Mouse (Mus musculus): ENCODE results near the gene Ankib1. TPM values are rescaled to one million over a fixed set of nuclear protein-coding genes. Genes with fewer than 3 reads are reported as not detected.

Gene Ankib1
- polyA plus RNA-seq, 1 experiment from 2014 or later, result 21.6 TPM

GRCm38 (mm10) chr5:3715800-3716199 is 86.9 kb downstream of the Ankib1 start:
- Histone ChIP-seq H3K27me3 (no peaks in the 10 kb centered on the region), H3K4me3 (replicated peaks) (no peak overlapping the region), H3K9me3 (no peaks in the 10 kb centered on the region), H3K4me1 (no peaks in the 10 kb centered on the region), H3K36me3 (replicated peaks) (peaks cover 30% of the 10 kb centered on the region), H3K9ac (no peak overlapping the region), H3K27ac (no peak overlapping the region), H3K4me2 (no peak overlapping the region)
- WGBS, result 93% methylated on average over 5 of the region's 5 CpGs
- ATAC-seq (ENCODE audit: low FRiP score), result no peak

- no peak for ATAC-seq (ENCODE audit: low FRiP score)
- Histone ChIP-seq H3K4me3 (replicated peaks) (no peak overlapping the region), H3K4me2 (no peak overlapping the region), H3K36me3 (replicated peaks) (peaks cover 36% of the 10 kb centered on the region), H3K4me1 (no peaks in the 10 kb centered on the region), H3K9ac (no peak overlapping the region), H3K9me3 (no peaks in the 10 kb centered on the region), H3K27me3 (no peaks in the 10 kb centered on the region), H3K27ac (no peak overlapping the region)
- 89% methylated on average over 4 of the region's 4 CpGs for WGBS
These were observed 100.5 kb downstream of the Ankib1 start for GRCm38 (mm10) chr5:3702180-3702579.

GRCm38 (mm10) chr5:3700025-3700424 is 102.7 kb downstream of the Ankib1 start:
- H3K4me3 ChIP-seq (replicated peaks), result no peak overlapping the region
- H3K4me2 ChIP-seq, result no peak overlapping the region
- H3K4me1 ChIP-seq, result no peaks in the 10 kb centered on the region
- H3K27me3 ChIP-seq, result no peaks in the 10 kb centered on the region
- H3K9me3 ChIP-seq, result no peaks in the 10 kb centered on the region
- H3K27ac ChIP-seq, result no peak overlapping the region
- H3K36me3 ChIP-seq (replicated peaks), result peaks cover 40% of the 10 kb centered on the region
- no peak overlapping the region for H3K9ac ChIP-seq
- 96% methylated on average over 5 of the region's 5 CpGs for WGBS
- ATAC-seq (ENCODE audit: low FRiP score), result no peak

- no peak overlapping the region for H3K9ac ChIP-seq
- no peak overlapping the region for H3K27ac ChIP-seq
- no peaks in the 10 kb centered on the region for H3K27me3 ChIP-seq
- peaks cover 57% of the 10 kb centered on the region for H3K36me3 ChIP-seq (replicated peaks)
- H3K4me2 ChIP-seq, result no peak overlapping the region
- no peaks in the 10 kb centered on the region for H3K9me3 ChIP-seq
- 70% methylated on average over 3 of the region's 3 CpGs for WGBS
- H3K4me3 ChIP-seq (replicated peaks), result no peak overlapping the region
- no peaks in the 10 kb centered on the region for H3K4me1 ChIP-seq
- no peak for ATAC-seq (ENCODE audit: low FRiP score)
These were observed 106.7 kb downstream of the Ankib1 start for GRCm38 (mm10) chr5:3696031-3696430.

GRCm38 (mm10) chr5:3695191-3695590 is 107.5 kb downstream of the Ankib1 start:
- no peaks in the 10 kb centered on the region for H3K4me1 ChIP-seq
- H3K27me3 ChIP-seq, result no peaks in the 10 kb centered on the region
- H3K9me3 ChIP-seq, result no peaks in the 10 kb centered on the region
- H3K27ac ChIP-seq, result no peak overlapping the region
- WGBS, result 92% methylated on average over 4 of the region's 4 CpGs
- no peak overlapping the region for H3K9ac ChIP-seq
- H3K36me3 ChIP-seq (replicated peaks), result peaks cover 57% of the 10 kb centered on the region
- H3K4me3 ChIP-seq (replicated peaks), result no peak overlapping the region
- no peak overlapping the region for H3K4me2 ChIP-seq
- ATAC-seq (ENCODE audit: low FRiP score), result no peak

- H3K4me1 ChIP-seq, result no peaks in the 10 kb centered on the region
- ATAC-seq (ENCODE audit: low FRiP score), result no peak
- H3K9me3 ChIP-seq, result no peaks in the 10 kb centered on the region
- H3K9ac ChIP-seq, result no peak overlapping the region
- 94% methylated on average over 9 of the region's 9 CpGs for WGBS
- H3K27ac ChIP-seq, result no peak overlapping the region
- H3K4me2 ChIP-seq, result no peak overlapping the region
- peaks cover 57% of the 10 kb centered on the region for H3K36me3 ChIP-seq (replicated peaks)
- H3K27me3 ChIP-seq, result no peaks in the 10 kb centered on the region
- no peak overlapping the region for H3K4me3 ChIP-seq (replicated peaks)
These were observed 109.8 kb downstream of the Ankib1 start for GRCm38 (mm10) chr5:3692956-3693355.

- Histone ChIP-seq H3K27me3 (no peaks in the 10 kb centered on the region), H3K27ac (no peak overlapping the region), H3K9ac (no peak overlapping the region), H3K9me3 (no peaks in the 10 kb centered on the region), H3K4me3 (replicated peaks) (no peak overlapping the region), H3K36me3 (replicated peaks) (peaks cover 49% of the 10 kb centered on the region), H3K4me2 (no peak overlapping the region), H3K4me1 (no peaks in the 10 kb centered on the region)
- ATAC-seq (ENCODE audit: low FRiP score), result no peak
- WGBS, result 98% methylated on average over 3 of the region's 3 CpGs
These were observed 111.4 kb downstream of the Ankib1 start for GRCm38 (mm10) chr5:3691283-3691682.

- 97% methylated on average over 8 of the region's 8 CpGs for WGBS
- Histone ChIP-seq H3K27me3 (no peaks in the 10 kb centered on the region), H3K4me3 (replicated peaks) (no peak overlapping the region), H3K4me2 (no peak overlapping the region), H3K4me1 (no peaks in the 10 kb centered on the region), H3K9me3 (no peaks in the 10 kb centered on the region), H3K9ac (no peak overlapping the region), H3K27ac (no peak overlapping the region), H3K36me3 (replicated peaks) (peaks cover 31% of the 10 kb centered on the region)
- ATAC-seq (ENCODE audit: low FRiP score), result no peak
These were observed 114.4 kb downstream of the Ankib1 start for GRCm38 (mm10) chr5:3688298-3688697.

- ATAC-seq (ENCODE audit: low FRiP score), result no peak
- H3K9ac ChIP-seq, result no peak overlapping the region
- H3K9me3 ChIP-seq, result no peaks in the 10 kb centered on the region
- H3K4me2 ChIP-seq, result no peak overlapping the region
- no peaks in the 10 kb centered on the region for H3K27me3 ChIP-seq
- H3K36me3 ChIP-seq (replicated peaks), result no peaks in the 10 kb centered on the region
- no peak overlapping the region for H3K4me3 ChIP-seq (replicated peaks)
- 97% methylated on average over 6 of the region's 6 CpGs for WGBS
- H3K27ac ChIP-seq, result no peak overlapping the region
- H3K4me1 ChIP-seq, result no peaks in the 10 kb centered on the region
These were observed 132.7 kb downstream of the Ankib1 start for GRCm38 (mm10) chr5:3669938-3670554.

GRCm38 (mm10) chr5:3666585-3666984 is 136.1 kb downstream of the Ankib1 start:
- Histone ChIP-seq H3K9me3 (no peaks in the 10 kb centered on the region), H3K9ac (no peak overlapping the region), H3K4me3 (replicated peaks) (no peak overlapping the region), H3K27me3 (no peaks in the 10 kb centered on the region), H3K36me3 (replicated peaks) (no peaks in the 10 kb centered on the region), H3K4me1 (no peaks in the 10 kb centered on the region), H3K27ac (no peak overlapping the region), H3K4me2 (no peak overlapping the region)
- ATAC-seq (ENCODE audit: low FRiP score), result no peak
- 93% methylated on average over 12 of the region's 12 CpGs for WGBS

GRCm38 (mm10) chr5:3665225-3665624 is 137.5 kb downstream of the Ankib1 start:
- no peaks in the 10 kb centered on the region for H3K27me3 ChIP-seq
- H3K4me2 ChIP-seq, result no peak overlapping the region
- no peaks in the 10 kb centered on the region for H3K4me1 ChIP-seq
- no peak overlapping the region for H3K27ac ChIP-seq
- H3K9ac ChIP-seq, result no peak overlapping the region
- no peaks in the 10 kb centered on the region for H3K36me3 ChIP-seq (replicated peaks)
- WGBS, result 100% methylated on average over 2 of the region's 2 CpGs
- H3K4me3 ChIP-seq (replicated peaks), result no peak overlapping the region
- no peaks in the 10 kb centered on the region for H3K9me3 ChIP-seq
- ATAC-seq (ENCODE audit: low FRiP score), result no peak

- H3K9ac ChIP-seq, result no peak within 1 kb of the TSS
- no peak for ATAC-seq (ENCODE audit: low FRiP score)
These were observed 145.6 kb downstream of the Ankib1 start, which contains the start of gene Gatad1 for GRCm38 (mm10) chr5:3657085-3657484. Gene Gatad1, minus strand, starts transcription at chr5:3657185.

GRCm38 (mm10) chr5:3653801-3654200 is 148.9 kb downstream of the Ankib1 start:
- 88% methylated on average over 4 of the region's 4 CpGs for WGBS
- Histone ChIP-seq H3K4me3 (replicated peaks) (no peak overlapping the region), H3K9me3 (no peaks in the 10 kb centered on the region), H3K4me2 (no peak overlapping the region), H3K4me1 (no peaks in the 10 kb centered on the region), H3K27me3 (no peaks in the 10 kb centered on the region), H3K27ac (no peak overlapping the region), H3K36me3 (replicated peaks) (no peaks in the 10 kb centered on the region), H3K9ac (no peak overlapping the region)
- ATAC-seq (ENCODE audit: low FRiP score), result no peak

More at GRCm38 (mm10) chr5:3657085-3657484, 145.6 kb downstream of the Ankib1 start, which contains the start of gene Gatad1:
- H3K4me2 ChIP-seq, result no peak within 1 kb of the TSS
- H3K4me1 ChIP-seq, result no peaks in the 10 kb centered on the region
- no peaks in the 10 kb centered on the region for H3K27me3 ChIP-seq
- whole genome bisulfite sequencing, result 77% methylated on average over 5 of the region's 5 CpGs
- no peaks in the 10 kb centered on the region for H3K36me3 ChIP-seq (replicated peaks)
- H3K9me3 ChIP-seq, result no peaks in the 10 kb centered on the region
- H3K4me3 ChIP-seq (replicated peaks), result no peak within 1 kb of the TSS
- H3K27ac ChIP-seq, result no peak within 1 kb of the TSS

Measured in forebrain, embryonic 12.5 days (tissue).